Mouse (Mus musculus) cerebellum, adult 18-20 months (tissue): ENCODE results near the gene Chka.

ENCODE experiments used
- DNase-seq, 2 experiments: peaks; one replicate each; pipeline ENCODE4 v3.0.0; 2021

The Chka gene

GRCm38 (mm10) chr19:3846676-3847604, 4.6 kb upstream of the Chka start:
- no peak for DNase-seq

GRCm38 (mm10) chr19:3847711-3848110, 3.9 kb upstream of the Chka start:
- DNase-seq, result no peak

DNA sequence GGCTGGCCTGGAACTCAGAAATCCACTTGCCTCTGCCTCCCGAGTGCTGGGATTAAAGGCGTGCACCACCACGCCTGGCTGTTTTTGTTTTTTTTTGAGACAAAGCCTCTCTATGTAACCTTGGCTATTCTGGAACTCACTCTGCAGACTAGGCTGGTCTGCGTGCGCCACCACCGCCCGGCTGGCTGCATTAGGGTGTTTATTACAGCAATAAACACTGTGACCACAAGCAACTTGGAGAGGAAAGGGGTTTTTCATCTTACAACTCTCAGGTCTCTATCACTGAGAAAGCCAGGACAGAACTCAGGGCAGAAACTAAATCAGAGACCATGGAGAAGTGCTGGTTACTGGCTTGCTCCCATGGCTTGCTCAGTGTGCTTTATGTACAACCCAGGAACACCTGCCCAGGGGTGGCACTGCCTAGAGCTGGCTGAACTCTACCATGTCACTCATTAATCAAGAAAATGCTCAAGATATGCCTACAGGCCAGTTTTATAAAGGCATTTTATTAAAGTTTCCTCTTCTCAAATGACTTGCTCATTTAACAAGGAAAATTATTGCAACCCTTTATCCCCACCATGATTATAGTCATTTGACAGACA, 3.3 kb upstream of the Chka start:
- no peak for DNase-seq

DNA sequence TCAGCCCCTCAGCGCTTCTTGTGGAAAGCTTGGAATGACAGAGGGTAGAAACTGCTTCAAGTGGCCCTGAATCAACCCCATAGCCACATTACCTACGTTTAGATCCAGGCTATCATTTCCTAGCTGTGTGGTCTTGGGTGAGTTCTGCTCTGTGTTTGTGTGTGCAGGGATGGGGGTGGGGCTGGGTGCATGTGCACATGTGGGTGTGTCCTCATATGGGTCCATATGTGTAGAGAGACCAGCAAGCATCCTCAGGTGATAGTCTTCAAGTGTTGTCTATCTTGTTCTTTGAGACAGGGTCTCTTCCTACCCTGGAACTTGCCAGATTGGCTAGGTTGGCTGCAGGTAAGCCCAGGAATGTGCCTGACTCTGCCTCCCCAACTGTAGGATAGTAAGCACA, 2.3 kb upstream of the Chka start:
- no peak for DNase-seq

GRCm38 (mm10) chr19:3850076-3850475, 1.5 kb upstream of the Chka start:
- no peak for DNase-seq

- peak; percentile 46 to 67 for DNase-seq
Measured at GRCm38 (mm10) chr19:3850847-3851469, 615 bp upstream of the Chka start.

GRCm38 (mm10) chr19:3851979-3852681, 557 bp downstream of the Chka start:
- DNase-seq, result peak; percentile 60 to 73

DNA sequence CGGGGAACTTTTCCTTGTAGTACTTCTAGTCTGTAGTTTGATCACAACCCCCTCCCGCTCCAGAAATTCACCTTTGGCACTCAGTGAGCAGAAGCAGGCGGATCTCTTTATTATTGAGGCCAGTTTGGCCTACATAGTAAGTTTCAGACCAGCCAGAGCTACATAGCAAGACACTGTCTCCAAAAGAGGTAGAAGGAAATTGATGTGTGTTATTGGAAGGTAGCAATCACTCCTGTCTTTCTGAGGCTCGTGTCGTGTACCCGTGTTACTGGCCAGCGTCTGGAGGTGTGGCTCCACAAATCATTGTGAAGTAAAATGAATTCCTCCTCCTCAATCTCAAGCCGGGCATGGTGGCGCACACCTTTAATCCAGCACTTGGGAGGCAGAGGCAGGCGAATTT, 1.5 kb downstream of the Chka start:
- DNase-seq, result no peak

DNA sequence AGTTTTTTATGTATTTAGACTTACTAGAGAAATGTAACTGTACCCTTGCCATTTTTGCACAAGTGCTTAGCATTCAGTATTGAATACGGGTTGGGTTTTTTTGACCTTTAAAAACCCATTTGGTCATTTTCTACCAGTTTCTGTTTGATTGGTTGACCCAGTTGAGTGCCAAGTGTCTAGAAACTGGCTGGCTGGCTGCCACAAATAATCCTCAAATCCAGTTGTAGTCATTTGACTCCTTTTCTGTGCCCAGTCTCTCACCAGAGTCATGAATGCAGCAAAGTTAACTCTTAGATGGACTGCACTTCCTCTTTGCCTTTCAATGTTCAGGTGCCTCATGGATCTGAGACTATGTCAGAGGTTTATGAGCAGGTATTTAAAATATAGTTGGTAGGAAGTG, 2.3 kb downstream of the Chka start:
- peak in 1 of 2 experiments; percentile 42 for DNase-seq

- no peak for DNase-seq
Measured at GRCm38 (mm10) chr19:3855091-3855490, 3.5 kb downstream of the Chka start.

GRCm38 (mm10) chr19:3855601-3856000, 4.0 kb downstream of the Chka start:
- peak in 1 of 2 experiments; percentile 36 for DNase-seq

GRCm38 (mm10) chr19:3857220-3857619, 5.6 kb downstream of the Chka start:
- DNase-seq, result peak; percentile 51 to 53

GRCm38 (mm10) chr19:3862713-3863112, 11.1 kb downstream of the Chka start:
- DNase-seq, result no peak

DNA sequence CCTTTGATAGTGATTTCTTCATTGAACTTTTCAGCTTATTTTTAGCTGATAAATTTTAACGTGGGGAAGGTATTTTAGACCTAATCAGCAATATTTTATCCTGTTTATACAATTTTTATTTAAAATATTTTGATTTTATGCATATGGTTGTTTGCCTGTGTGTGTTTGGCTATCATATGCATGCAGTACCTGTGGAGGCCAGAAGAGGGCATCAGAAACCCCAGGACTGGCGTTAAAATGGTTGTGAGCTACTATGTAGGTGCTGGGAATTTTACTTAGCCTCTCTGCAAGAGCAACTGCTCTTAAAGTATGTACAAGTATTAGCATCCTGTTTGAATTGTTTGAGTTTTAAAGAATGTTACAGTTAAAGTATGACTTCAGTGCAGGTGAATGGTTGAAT, 13.4 kb downstream of the Chka start:
- DNase-seq, result no peak

GRCm38 (mm10) chr19:3868290-3868689, 16.7 kb downstream of the Chka start:
- DNase-seq, result no peak

GRCm38 (mm10) chr19:3871468-3871867, 19.9 kb downstream of the Chka start:
- no peak for DNase-seq

- peak; percentile 59 to 65 for DNase-seq
Measured at GRCm38 (mm10) chr19:3872373-3872772, 20.8 kb downstream of the Chka start.

DNA sequence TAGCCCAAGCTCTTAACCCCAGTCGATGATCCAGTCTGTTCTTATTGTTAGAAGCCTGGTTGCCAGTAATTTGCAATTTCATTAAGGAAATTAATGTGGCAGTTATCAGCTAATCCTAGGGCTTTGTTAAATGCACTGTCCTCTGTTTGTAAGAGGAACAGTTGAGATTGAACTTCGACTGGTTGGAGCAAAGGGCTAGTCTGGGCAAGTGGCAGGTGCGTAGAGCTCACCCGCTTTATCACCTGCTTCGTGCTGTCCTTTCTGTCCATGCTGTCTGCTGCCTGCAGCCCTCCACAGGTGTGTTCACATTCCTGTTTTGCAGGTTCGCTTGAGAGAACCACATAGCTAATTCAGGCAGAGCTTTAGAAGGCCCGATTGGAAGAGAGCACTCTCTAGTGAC, 23.5 kb downstream of the Chka start:
- no peak for DNase-seq

- no peak for DNase-seq
Measured at GRCm38 (mm10) chr19:3880054-3880848, 28.7 kb downstream of the Chka start.

DNA sequence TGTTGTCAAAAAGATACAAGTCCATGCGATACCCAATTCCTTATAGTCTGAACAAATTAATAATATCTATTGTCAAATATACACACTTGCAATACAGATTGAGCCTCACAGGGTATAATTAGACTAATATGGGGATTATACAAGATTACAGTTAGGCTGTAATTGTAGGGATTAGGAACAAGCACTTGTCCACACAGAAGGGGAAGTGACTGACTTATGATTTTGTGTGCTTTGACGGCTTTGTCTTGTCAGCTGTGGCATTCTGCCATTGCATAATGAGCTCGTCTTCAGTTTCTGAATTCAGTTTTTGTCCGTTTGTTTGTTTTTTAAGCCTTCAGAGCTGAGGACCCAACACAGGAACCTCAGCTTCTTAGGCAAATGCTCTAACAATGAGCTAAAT, 30.6 kb downstream of the Chka start:
- DNase-seq, result no peak

- peak in 1 of 2 experiments; percentile 27 for DNase-seq
Measured at GRCm38 (mm10) chr19:3884325-3884990, 32.9 kb downstream of the Chka start.

DNA sequence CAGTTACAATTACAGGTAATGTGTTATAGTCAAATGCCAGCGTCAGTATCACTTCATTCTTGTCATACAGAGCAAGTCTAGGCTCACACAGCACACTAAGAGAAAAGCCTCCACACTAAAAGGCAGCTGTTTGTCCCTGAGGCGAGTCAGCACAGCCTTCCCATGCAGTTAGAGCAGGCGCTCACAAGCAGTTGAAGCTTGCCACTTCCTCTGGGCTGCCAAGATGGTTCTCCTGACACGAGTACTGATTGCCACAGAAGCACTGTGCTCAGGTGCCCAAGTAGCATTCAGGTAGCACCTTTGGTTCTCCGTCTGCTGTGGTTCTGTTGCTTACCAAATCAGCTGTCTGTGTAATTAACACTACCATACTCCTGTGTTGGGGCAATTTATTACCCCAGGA, 37.5 kb downstream of the Chka start:
- DNase-seq, result no peak
